Mouse (Mus musculus) bone marrow macrophage, adult 2 months (primary cell): ENCODE measurements around the gene Prkca.

Source experiments
- CTCF ChIP-seq: IDR thresholded peaks from 2 replicates; pipeline ENCODE4 v1.5.1; 2012; ENCODE audit warnings: low read depth, mild to moderate bottlenecking, low read length, moderate library complexity
- POLR2A ChIP-seq: IDR thresholded peaks from 2 replicates; pipeline ENCODE4 v1.6.1; 2012; ENCODE audit warnings: mild to moderate bottlenecking, low read depth, low read length, borderline replicate concordance

GRCm38 (mm10) chr11:108119785-108120184 lies 223.9 kb downstream of the Prkca start:
- no peak for TF ChIP-seq POLR2A
- no peak for TF ChIP-seq CTCF
